In genomic region chr2:145880887-145881747, GRCm38 (mm10) we compare ENCODE assay signal across 8 mouse cellular contexts. TPM values are rescaled to one million over a fixed set of nuclear protein-coding genes. Genes with fewer than 3 reads are reported as not detected.
DNase-seq lines count a peak whose midpoint lies in the region; ATAC-seq lines count a peak whose summit lies in the region.

No protein-coding gene starts in this region.

- H3K9me3 ChIP-seq in lung, embryonic 16.5 days (ENCODE audit: control insufficient read depth, low read length): no peaks in the 10 kb centered on the region
- H3K9me3 ChIP-seq in hindbrain, embryonic 13.5 days: no peaks in the 10 kb centered on the region
- no peaks in the 10 kb centered on the region for H3K9me3 ChIP-seq in stomach, embryonic 16.5 days (replicated peaks; ENCODE audit: control insufficient read depth, low read length)

- no peaks in the 10 kb centered on the region for H3K27me3 ChIP-seq in lung, embryonic 16.5 days (ENCODE audit: control insufficient read depth, insufficient read depth, low read depth, low read length)
- no peaks in the 10 kb centered on the region for H3K27me3 ChIP-seq in hindbrain, embryonic 13.5 days
- no peaks in the 10 kb centered on the region for H3K27me3 ChIP-seq in stomach, embryonic 16.5 days (ENCODE audit: control insufficient read depth, insufficient read depth, low read length)

- DNase-seq in heart, adult 11 months: peak; percentile 92
- no peak for DNase-seq in heart, postnatal 4 days
- DNase-seq in lung, postnatal 25 days (ENCODE audit: low spot score): no peak
- no peak for DNase-seq in layer of hippocampus, postnatal 36 days
- no peak for DNase-seq in adrenal gland, postnatal 25 days

- peaks cover 40% of the 10 kb centered on the region for H3K36me3 ChIP-seq in lung, embryonic 16.5 days (ENCODE audit: control insufficient read depth, insufficient read depth, low read length)
- peaks cover 57% of the 10 kb centered on the region for H3K36me3 ChIP-seq in hindbrain, embryonic 13.5 days
- H3K36me3 ChIP-seq in stomach, embryonic 16.5 days (ENCODE audit: control insufficient read depth, insufficient read depth, low read length): peaks cover 30% of the 10 kb centered on the region

- H3K9ac ChIP-seq in lung, embryonic 16.5 days (ENCODE audit: low read length): no peak overlapping the region
- no peak overlapping the region for H3K9ac ChIP-seq in hindbrain, embryonic 13.5 days
- H3K9ac ChIP-seq in stomach, embryonic 16.5 days (ENCODE audit: low read length): no peak overlapping the region; the same call in 1 of the 2 replicates

- peaks cover 18% of the 10 kb centered on the region for H3K4me1 ChIP-seq in lung, embryonic 16.5 days (replicated peaks; ENCODE audit: control insufficient read depth, insufficient read depth, low read length)
- no peaks in the 10 kb centered on the region; the same call in 1 of the 2 replicates for H3K4me1 ChIP-seq in hindbrain, embryonic 13.5 days (replicated peaks)
- peaks cover 24% of the 10 kb centered on the region for H3K4me1 ChIP-seq in stomach, embryonic 16.5 days (ENCODE audit: control insufficient read depth, insufficient read depth, low read length)

- peak overlapping the region; percentile 34; the same call in 1 of the 2 replicates for H3K27ac ChIP-seq in lung, embryonic 16.5 days (ENCODE audit: low read length)
- peak overlapping the region; percentile 67 for H3K27ac ChIP-seq in hindbrain, embryonic 13.5 days
- H3K27ac ChIP-seq in stomach, embryonic 16.5 days (ENCODE audit: low read length): peak overlapping the region; percentile 52; the same call in 1 of the 2 replicates

- H3K4me3 ChIP-seq in lung, embryonic 16.5 days (ENCODE audit: low read length): no peak overlapping the region
- H3K4me3 ChIP-seq in hindbrain, embryonic 13.5 days: no peak overlapping the region
- no peak overlapping the region for H3K4me3 ChIP-seq in stomach, embryonic 16.5 days (replicated peaks; ENCODE audit: low read length)

- WGBS in lung, embryonic 16.5 days: 67% methylated on average over 11 of the region's 11 CpGs
- 69% methylated on average over 11 of the region's 11 CpGs for WGBS in hindbrain, embryonic 13.5 days
- WGBS in stomach, embryonic 16.5 days: 75% methylated on average over 11 of the region's 11 CpGs

- no peak overlapping the region for H3K4me2 ChIP-seq in lung, embryonic 16.5 days (ENCODE audit: low read depth, low read length)
- no peak overlapping the region for H3K4me2 ChIP-seq in hindbrain, embryonic 13.5 days
- no peak overlapping the region for H3K4me2 ChIP-seq in stomach, embryonic 16.5 days (ENCODE audit: low read depth, low read length)

- no peak for ATAC-seq in lung, embryonic 16.5 days (ENCODE audit: low read depth)
- no peak for ATAC-seq in hindbrain, embryonic 13.5 days (ENCODE audit: low FRiP score)
- no peak for ATAC-seq in stomach, embryonic 16.5 days (ENCODE audit: insufficient read depth, low FRiP score)

RNA-seq across cellular contexts. Expression of gene Naa20, which starts 20.8 kb away (rescaled TPM):
- total RNA-seq in heart, postnatal 4 days (2021): 100 to 1,000 TPM; 120 to 123 TPM
- 151 and 152 TPM in 2 replicates for polyA plus RNA-seq in lung, embryonic 16.5 days (2015; fragmentation: Nextera tagmentation; extraction: Ambion mirVana)
- polyA plus RNA-seq in hindbrain, embryonic 13.5 days (2015; fragmentation: Nextera tagmentation; extraction: Ambion mirVana): 118 and 121 TPM in 2 replicates
- 144 and 160 TPM in 2 replicates for polyA plus RNA-seq in stomach, embryonic 16.5 days (2015; fragmentation: Nextera tagmentation; extraction: Ambion mirVana)
- 10 to 100 TPM; 66.0 to 70.9 TPM for total RNA-seq in layer of hippocampus, postnatal 36 days (2021)
- 48.6 and 57.5 TPM in 2 replicates for total RNA-seq in adrenal gland, postnatal 25 days (2021)

RNA-seq across cellular contexts. Expression of gene Cfap61, which starts 53.5 kb away (rescaled TPM):
- total RNA-seq in heart, postnatal 4 days (2021): under 1 TPM; 0.41 to 0.79 TPM
- polyA plus RNA-seq in lung, embryonic 16.5 days (2015; fragmentation: Nextera tagmentation; extraction: Ambion mirVana): 2.3 and 2.5 TPM in 2 replicates
- polyA plus RNA-seq in hindbrain, embryonic 13.5 days (2015; fragmentation: Nextera tagmentation; extraction: Ambion mirVana): 2.1 and 3.8 TPM in 2 replicates
- polyA plus RNA-seq in stomach, embryonic 16.5 days (2015; fragmentation: Nextera tagmentation; extraction: Ambion mirVana): 0.12 and 0.13 TPM in 2 replicates
- total RNA-seq in layer of hippocampus, postnatal 36 days (2021): 1 to 10 TPM; 1.7 to 2.0 TPM
- total RNA-seq in adrenal gland, postnatal 25 days (2021): 22.5 and 31.1 TPM in 2 replicates

RNA-seq across cellular contexts. Expression of gene Crnkl1, which starts 53.7 kb away (rescaled TPM):
- 10 to 100 TPM; 17.5 to 18.7 TPM for total RNA-seq in heart, postnatal 4 days (2021)
- polyA plus RNA-seq in lung, embryonic 16.5 days (2015; fragmentation: Nextera tagmentation; extraction: Ambion mirVana): 25.9 and 27.4 TPM in 2 replicates
- polyA plus RNA-seq in hindbrain, embryonic 13.5 days (2015; fragmentation: Nextera tagmentation; extraction: Ambion mirVana): 30.2 and 30.5 TPM in 2 replicates
- 21.7 and 24.8 TPM in 2 replicates for polyA plus RNA-seq in stomach, embryonic 16.5 days (2015; fragmentation: Nextera tagmentation; extraction: Ambion mirVana)
- 10 to 100 TPM; 19.2 to 21.5 TPM for total RNA-seq in layer of hippocampus, postnatal 36 days (2021)
- total RNA-seq in adrenal gland, postnatal 25 days (2021): 27.1 and 28.9 TPM in 2 replicates
